Mouse (Mus musculus) brain, embryonic 14.5 days (tissue): Measurements from ENCODE around the gene Omg.

Experiments
- CTCF ChIP-seq: fragments of 200-500 bp; IDR thresholded peaks from 2 replicates; pipeline ENCODE4 v1.5.1; 2012; ENCODE audit warnings: inconsistent platforms, mild to moderate bottlenecking, moderate library complexity, borderline replicate concordance; ENCODE audit not compliant: insufficient read depth, insufficient read length; ENCODE audit errors: extremely low read depth
- POLR2A ChIP-seq: fragments of 200-500 bp; IDR thresholded peaks from 2 replicates; pipeline ENCODE4 v1.6.1; 2012; ENCODE audit warnings: mild to moderate bottlenecking, inconsistent platforms, borderline replicate concordance; ENCODE audit not compliant: poor library complexity, insufficient read depth, insufficient read length, severe bottlenecking; ENCODE audit errors: extremely low read depth

DNA sequence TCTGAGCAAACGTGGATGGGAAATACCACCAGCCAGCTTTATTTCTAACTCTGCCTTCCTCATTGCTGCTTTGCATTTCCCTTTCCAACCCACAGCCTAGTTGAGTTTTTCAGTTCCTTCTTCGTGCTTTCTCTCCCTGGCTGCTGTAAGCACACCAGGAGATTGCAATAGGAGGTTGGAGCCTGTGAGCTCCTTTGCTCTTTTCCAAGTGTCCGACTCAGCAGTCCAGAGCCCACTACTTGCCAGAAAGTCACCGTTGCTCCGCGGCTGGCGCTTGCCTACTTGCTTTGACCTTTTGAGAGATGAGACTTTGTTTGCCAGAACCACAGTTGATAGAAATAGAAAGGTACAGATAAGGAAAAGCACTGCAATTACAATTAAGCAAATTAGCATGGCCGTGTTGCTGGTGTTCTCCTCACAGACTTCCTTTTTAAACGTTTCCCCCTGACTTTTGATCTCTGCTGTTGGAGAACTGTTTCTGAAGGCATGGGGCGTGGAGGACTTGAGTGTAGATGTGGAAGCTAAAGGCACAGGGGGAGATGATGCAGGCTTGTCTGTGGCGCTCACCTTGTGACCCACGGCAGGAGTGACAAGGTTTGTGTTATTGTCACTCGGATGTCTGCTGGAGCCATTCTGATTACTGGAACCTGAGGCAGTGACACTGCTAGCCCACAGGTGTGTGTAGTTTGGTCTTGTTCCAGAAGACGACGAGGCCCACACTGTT, 23.3 kb upstream of the Omg start:
- TF ChIP-seq POLR2A (no peak), CTCF (no peak)
